Mouse (Mus musculus): ENCODE data around the gene Duoxa1.
"Not testable (repeated sequence)": the region's sequence is repeated elsewhere in the genome, so short reads cannot be mapped to it uniquely, and the experiment has no call there.

Gene Duoxa1

DNA sequence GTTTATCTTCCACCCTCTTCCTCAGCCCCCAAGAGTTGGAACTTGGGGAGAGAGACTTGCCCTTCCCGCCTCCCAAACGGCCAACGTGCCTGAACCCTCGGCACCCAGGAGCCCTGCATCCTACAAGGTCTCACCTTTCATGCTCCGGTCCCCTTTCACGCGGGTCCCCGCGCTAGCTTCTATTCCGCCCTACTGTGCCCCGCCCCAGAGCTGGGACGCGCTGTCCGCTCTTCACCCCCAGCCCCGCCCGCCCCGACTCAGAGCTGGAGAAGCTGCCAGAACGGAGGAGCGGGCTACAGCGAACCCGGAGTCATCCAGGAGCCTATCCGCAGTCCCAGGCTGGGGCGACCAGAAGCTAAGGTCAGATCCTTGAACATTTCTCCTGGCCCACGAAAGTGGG, at the start of gene Duoxa1:
Duoxa1 (minus strand) TSS at position 195 of the 400 bp plus-strand sequence.
- in situ Hi-C loops (cut with MboI) = no loop called here

DNA sequence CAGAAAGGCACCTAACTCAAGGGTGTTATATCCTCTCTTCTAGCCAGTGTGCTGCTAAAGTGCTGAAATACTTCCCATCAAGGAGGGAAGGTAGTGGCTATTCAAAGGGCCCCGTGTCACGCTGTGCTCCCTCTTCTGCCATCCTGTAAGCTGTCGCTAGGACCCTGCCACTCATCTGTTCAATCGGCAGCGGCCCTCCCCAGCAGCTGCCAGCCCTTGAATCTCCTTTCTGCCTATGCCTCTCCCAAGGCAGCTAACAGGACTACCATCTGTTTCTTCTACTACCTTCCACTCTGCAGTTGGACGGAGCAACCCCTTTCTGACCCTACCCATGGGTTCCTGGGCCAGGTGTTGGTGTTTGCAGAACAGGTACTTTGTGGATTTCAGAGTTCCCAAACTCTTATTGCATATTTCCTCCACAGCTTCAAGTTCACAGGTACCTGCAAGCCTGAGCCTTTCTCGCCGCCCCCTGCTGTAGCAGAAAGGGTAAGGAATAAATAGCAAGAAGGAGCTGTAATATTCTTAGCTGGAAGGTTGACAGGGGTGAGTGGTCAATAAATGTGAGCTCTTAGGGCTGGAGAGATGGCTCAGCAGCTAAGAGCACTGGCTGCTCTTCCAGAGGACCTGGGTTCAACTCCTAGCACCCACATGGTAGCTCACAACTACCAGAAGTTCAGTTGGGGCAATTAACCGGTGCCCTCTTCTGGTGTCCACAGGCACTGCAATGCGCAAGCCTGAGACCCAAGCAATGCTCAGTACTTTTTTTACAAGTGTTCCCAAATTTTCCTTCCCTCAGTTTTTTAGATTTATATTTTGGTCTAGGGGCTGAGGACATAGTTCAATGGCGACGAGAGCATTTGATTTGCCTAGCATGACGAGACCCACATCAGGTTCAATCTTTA, 49.3 kb upstream of the Duoxa1 start:
- in situ Hi-C loops (cut with MboI) = no loop called here

DNA sequence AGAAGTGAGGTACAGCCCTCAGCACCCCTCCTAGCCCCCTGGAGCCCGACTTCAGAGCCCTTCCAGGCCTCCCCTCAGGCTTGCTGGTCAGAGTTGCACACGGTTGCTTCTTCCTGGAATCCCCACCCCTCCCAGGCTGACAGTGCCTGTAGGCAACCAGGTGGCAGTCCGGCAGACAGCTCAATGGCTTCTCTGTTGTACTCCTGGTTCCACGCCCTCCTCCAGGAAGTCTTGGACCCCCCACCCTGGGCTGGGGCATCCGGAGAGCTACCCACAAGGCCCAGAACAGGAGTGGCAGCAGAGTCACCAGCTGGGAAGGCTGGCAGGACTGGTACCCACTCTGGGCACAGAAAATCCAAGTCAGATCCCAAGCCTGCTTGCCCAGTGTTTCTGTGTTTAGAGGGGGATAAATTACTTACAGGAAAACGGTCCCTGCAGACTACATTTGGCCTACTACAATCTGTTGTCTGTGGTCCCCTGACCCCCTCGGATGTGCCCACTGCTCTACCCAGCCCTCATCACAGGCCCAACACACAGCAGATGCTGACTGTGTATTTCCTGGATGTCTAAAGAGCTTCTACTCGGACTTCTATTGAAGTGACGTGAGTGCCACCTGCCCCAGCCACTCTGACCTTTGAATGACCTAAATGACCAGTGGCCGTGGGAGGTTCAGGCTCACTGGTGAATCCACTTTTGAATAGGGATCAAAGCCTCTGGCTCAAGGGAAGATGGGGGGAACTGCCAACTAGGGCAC, 48.5 kb upstream of the Duoxa1 start:
- in situ Hi-C loops (cut with MboI) = no loop called here

DNA sequence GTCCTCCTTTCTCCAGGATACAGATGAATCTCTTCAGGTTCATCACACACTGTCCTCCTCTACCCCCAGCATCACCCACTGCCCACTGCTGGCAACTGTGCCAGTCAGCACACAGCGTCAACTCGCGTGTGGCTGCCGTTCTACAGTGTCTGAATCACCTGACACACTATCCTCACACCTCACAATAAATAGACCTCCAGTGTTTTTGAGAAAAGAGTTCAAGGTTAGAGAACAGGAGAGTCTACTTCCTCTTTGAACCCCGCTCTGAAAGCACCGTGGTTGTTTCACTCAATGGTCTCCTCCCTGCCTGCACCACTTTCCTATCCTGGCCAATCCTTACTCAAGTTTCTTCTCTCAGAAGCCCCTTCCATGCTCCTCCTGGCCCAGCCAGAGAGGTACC, 47.7 kb upstream of the Duoxa1 start:
- in situ Hi-C loops (cut with MboI) = no loop called here

DNA sequence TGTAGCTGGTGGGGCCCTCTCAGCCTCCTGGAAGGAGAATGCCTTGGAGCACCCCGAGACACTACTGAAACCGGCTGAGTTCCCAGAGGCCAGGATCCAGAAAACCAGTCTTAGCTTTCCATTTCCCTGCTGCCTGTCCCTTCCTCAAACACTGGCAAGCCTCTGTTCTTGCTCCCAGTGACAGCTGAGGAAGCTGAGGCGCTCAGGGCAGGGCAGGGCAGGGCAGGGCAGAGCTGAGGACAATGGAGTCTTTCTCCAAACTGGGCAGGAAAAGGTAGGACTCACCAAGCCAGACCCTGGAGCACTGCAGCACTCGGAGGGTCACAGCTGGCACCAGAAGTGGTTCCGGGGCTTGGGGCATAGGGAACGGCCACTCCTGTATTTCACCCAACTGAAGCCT, 46.8 kb upstream of the Duoxa1 start:
- in situ Hi-C loops (cut with MboI) = no loop called here

DNA sequence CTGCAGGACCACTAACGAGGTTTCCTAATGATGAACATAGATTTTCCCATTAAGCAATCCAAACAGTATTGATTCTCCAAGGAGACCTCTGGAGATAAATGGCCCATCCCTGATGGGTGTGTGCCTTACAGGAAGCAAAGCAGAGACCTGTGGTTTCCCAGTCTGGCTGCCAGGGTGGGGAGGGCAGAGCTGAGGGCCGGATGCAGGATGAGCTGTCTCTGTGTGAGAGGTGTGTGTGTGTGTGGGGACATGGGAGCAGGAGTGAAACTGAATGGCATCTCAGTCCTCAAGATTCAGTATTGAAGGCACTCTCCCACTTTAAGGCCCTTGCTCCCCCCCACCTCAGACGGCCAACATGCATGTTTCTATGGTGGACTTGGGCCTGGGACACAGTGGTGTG, 42.7 kb upstream of the Duoxa1 start:
- in situ Hi-C loops (cut with MboI) = no loop called here

DNA sequence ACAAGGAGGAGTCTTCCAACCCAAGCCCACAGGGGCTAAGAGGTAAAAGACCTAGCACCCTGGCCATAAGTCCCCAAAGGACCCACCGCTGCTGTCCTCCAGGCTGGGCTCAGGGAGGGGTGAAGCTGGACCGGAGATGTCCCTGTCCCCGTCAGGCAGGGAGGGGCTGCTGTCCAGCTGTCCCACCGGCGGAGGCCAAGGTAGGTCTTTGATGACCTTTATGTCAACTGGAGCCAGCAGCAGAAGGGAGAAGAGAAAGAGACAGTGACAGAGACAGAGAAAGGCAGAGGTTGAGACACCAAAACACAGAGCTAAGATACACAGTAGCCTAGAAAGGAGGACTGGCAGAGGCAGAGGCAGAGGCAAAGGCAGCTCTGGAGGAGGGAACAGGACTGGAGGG, 41.9 kb upstream of the Duoxa1 start:
- in situ Hi-C loops (cut with MboI) = no loop called here

DNA sequence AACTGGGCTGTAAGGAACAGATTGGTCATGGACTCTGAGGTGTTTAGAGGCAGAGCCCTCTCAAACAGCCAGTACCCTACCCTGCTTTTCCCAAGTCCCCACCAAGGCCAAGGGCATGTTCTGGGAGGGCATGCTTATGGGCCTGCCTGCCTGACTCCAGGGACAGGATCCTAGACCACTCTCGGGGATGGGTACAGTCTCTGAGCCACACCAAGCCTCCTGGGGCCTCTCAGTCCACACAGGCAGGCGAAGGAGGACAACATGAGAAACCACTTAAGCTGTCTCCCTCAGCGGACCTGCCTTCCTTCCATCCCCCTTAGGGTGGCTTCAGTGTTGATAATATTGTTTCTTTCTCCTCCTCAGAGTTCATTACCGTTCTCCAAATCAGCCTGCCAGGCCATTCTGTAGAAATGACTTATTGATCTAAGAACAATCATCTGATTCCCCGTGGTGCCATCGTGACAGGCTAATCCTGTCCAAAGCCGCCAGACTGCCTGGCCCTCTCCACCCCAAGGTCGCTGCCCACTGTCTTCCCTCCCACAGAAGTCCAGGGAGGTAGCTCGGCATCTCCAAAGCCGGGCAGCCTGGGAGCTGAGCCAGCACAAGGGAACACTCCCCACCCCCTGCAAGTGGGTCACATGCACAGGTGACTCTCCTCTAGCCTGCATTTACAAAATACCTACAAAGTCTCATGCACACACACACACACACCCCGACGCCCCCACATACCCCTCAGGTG, 40.8 kb upstream of the Duoxa1 start:
- in situ Hi-C loops (cut with MboI) = no loop called here

DNA sequence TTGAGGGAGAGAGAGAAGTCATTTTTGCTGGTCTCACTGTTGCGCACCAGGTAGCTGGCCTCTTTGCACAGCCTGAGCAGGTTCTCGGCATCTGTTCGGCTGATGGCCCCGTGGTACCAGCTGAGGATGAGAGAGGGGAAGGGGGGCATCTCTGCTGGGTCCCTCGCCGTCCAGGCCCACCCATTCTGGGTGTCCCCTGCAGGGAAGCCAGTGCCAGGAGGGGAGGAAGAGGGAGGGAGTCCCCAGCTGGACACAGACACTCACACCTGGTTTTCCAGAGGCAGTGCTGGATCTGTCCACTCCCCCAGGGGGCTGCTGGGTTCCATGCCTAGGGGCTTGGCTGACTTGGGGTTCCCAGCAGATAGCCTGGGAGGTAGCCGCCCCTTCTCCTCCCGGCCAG, 40.2 kb upstream of the Duoxa1 start:
- in situ Hi-C loops (cut with MboI) = no loop called here

DNA sequence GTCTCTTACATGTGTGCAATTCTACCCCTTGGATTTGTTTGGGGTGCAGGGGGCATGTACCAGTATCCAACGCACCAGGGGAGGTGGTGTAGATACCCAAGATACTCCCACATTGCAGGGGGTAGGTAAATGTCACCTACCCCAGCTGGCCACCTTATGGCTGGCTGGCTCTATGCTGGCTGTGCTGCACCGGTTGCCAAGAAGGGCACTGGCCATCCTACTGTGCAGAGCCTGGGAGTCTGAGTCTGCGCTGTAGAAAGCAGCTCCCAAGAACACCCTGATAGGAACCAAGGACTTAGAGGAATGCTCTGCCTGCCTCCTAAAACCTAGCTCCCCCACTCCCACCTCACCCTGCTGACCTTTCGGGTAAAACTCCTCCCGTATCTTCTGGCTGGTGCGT, 39.5 kb upstream of the Duoxa1 start:
- in situ Hi-C loops (cut with MboI) = no loop called here

DNA sequence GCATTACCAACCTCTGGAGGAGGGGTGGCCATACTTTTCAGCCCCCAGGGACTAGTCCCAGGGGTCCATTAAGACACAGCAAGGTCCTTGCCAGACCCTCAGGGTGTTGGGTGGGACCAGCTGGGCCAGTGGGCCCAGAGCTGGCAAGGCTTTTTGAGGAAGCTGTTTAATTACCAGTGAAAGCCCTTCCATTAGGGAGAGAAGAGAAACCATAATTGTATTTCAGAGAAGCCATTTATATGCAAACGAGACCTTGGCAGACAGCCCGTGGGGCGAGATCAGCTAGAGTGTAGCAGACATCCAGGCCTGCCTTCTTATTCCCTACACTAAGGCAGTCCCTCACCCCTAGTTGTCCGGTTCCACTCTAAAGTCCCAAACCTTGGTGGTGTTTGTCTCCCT, 38.4 kb upstream of the Duoxa1 start:
- in situ Hi-C loops (cut with MboI) = no loop called here

DNA sequence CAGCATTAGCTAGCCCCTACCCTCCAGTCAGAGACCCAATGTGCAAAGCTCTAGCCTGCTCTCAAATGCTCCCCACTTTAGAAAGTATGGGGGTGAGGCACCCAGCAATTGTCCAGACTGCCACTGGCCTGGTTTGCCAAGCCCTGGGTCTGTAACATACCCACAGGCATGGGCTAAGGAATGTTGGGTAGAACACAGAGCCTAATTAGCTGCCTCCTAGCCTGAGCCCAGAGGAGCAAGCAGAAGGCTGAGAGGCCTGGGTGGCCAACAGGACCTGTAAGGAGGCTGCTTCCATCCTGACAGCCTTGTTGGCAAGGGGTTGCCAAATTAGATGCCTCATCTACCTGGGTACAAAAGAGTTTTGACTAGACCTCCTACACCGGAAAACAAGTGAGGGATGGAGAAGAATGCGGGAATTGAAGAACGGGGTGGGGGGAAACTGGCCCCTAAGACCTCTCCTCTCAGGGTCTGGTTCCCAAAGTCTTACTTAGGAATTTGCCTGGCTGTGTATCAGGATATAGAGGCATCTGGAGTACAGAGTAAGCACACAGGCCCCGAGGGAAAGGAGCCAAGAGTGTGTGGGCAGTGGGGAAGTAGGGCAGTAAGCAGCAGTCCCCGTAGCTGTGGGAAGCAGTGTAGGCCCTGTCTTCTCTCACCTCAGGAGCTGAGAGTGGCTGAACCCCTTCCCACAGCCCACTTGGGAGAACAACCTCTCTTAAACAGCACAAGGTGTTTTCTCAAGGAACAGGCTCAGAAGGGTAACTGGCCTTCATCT, 37.8 kb upstream of the Duoxa1 start:
- in situ Hi-C loops (cut with MboI) = no loop called here

DNA sequence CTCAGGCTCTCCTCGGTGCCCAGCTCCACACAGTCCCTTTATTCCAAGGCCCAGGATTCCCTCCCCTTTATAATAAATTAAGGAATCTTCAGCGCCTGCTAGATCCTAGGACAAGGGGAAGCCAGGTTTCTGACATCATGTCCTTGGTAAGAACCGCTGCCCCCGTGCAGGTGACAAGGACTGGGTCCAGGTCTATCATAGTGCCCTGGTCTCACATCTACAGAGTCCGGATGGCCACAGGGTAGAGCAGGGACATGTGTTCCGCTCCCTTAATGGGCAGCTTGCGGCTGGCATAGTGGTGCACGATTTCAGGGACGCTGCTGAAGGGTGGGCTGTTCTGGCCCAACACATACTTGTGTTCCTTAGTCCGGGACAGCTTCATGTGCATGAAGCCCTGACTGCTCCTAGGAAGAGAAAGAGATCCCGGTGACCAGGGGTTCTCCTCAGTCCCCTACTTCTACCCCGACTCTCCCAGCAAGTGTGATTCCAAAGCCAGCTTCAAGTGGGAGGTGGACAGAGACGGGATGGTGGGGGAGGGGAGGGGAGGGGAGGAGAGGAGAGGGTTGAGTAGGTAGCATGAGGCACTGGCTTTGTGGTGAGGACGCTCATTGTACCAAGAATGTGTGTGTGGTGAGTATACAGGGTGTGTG, 35.7 kb upstream of the Duoxa1 start:
- in situ Hi-C loops (cut with MboI) = no loop called here

DNA sequence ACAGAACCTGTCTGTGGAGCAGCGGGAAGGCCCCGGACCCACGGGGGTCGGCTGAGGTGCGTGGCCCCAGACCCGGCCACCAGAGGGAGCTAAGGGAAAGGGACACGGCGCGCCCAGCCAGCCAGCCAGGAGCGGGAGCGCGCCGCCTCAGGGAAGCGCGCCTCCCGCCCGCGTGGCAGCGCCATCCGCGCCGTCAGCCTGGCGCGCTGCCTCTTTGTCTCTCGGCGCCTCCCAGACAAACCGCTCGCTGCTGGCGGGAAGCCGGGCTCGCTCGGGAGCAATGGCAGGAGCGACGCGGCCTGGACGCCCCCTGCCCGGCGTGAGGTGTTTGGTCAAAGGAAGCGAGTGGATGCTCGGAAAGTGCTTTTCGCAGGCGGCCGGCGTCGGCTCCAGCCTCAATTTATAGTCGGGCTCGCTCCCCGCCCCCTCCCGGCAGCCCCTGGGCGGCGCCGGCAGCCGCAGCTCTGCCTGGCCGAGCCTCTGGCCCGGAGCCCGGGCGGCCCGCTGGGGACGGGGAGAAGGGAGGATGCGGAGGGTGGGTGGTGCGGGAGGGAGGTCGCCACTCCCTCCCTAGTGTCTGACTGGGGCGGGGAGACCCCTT, 35.1 kb upstream of the Duoxa1 start:
- in situ Hi-C loops (cut with MboI) = no loop called here

DNA sequence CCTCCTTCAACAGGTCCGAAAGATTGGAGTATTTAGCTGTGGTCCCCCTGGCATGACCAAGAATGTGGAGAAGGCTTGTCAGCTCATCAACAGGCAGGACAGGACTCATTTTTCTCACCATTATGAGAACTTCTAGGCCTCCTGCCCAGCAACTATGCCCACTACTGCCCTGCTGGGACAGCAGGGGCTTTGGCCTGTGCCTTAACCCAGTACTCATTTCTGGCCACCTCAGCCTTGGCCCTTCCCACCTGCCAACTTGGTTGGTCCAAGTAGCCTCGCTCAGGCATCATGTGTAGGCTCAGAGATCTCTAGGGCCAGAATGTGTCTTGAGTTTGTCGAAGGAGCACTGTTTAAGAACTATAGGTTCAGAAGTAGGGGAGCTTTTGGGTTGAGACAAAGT, 33.7 kb upstream of the Duoxa1 start:
- in situ Hi-C loops (cut with MboI) = no loop called here

DNA sequence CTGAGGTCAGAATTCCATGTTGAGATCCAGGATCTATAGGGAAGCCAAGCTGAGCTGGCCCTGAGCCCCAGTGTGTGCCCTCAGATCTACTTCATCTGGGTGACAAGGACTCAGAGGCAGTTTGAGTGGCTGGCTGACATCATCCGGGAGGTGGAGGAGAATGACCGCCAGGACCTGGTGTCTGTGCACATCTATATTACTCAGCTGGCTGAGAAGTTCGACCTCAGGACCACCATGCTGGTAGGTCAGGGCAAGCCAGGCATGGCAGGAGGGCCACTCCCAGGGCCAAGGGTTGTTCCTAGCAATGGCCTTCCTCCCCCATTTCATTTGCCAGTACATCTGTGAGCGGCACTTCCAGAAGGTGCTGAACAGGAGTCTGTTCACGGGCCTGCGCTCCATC, 32.6 kb upstream of the Duoxa1 start:
- in situ Hi-C loops (cut with MboI) = not testable (repeated sequence)

DNA sequence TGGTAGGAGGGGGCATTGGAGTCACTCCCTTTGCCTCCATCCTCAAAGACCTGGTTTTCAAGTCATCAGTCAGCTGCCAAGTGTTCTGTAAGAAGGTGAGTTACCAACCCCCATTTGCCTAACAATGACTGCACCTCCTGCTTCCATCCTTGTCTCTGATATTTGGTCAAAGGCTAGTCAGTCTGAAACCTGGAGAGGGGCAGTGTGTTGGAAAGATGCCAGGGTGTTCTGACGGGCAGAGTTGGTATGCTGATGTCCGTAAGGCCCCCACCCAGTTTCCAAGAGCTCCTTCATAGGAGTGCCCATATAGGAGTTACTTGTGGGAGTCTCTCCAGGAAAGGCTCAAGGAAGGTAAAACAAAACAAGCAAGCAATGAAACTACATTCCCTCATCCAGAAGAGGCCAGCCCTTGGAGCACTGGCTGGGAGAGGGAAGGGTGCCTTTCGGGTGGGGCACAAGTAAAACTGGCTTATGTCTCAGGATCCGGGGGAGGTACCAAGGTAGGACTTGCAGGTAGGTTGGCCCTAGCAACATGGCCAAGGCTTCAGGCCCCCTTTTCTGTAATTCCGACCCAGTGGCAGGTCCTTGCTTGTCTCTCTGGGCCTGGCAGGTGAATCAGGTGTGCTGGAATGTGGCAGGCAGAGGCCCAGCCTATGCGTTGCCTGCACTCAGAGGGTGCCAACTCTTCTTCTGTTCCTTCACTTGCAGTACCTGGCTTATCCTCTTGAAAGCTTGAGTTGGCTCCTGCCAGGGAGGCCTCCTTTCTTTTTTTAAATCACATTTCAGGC, 31.8 kb upstream of the Duoxa1 start:
- in situ Hi-C loops (cut with MboI) = no loop called here

DNA sequence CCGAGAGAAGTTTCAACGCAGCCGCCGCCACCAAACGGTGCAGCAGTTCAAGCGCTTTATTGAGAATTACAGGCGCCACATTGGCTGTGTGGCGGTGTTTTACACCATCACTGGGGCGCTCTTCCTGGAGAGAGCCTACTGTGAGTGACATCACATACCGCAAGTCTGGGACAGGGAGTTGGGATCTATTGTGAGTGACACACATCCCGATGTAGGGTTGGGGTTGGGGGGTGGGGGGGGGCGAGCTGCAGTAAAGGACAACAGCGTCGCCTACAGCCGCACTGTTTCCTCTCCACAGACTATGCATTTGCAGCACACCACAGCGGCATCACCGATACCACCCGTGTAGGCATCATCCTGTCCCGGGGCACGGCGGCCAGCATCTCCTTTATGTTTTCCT, 23.8 kb upstream of the Duoxa1 start:
- in situ Hi-C loops (cut with MboI) = no loop called here

DNA sequence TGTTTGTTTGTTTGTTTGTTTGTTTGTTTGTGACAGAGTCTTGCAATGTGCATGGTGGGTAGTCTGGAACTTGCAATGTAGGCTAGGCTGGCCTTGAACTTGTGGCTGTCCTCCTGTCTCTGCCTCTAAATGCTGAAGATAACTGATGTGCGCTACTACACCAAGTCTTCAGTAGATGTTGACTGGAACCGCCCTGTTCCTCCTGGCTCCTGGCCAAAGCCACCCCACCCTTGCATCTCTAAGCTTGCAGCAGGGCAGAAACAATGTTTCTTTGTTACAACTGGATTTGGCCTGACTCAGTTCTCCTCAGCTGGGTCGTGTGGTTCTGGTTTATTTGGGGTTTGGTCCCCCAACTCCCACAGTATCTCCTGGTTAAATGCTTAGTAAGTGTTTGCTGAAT, 20.6 kb upstream of the Duoxa1 start:
- in situ Hi-C loops (cut with MboI) = no loop called here

DNA sequence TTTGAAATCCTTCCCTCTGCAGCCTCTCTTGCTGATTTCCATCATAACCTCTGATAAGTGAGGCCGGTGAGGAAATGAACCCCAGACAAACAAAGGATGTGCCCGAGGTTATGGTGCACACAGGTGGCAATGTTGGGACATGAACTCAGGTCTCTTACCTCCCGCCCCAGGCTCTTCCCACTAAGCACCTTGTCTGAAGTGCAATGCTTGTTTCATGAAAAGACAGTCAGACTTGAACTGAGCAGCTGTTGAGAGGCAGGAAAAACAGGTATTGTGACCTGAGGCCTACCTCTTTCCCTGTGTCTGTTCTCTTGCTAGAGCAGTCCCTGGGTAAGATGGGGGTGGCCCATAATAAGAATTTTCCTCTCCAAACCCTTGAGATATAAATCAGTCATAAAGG, 18.7 kb upstream of the Duoxa1 start:
- in situ Hi-C loops (cut with MboI) = no loop called here
